Mouse (Mus musculus): ENCODE data around the gene Mrpl23.
A peak's percentile ranks its signal among the peaks of the same experiment; 100 is the strongest.

Gene Mrpl23

GRCm38 (mm10) chr7:142574826-142575351 lies 42.4 kb downstream of the Mrpl23 start:
- DNase-seq = no peak

GRCm38 (mm10) chr7:142575491-142575890 lies 43.0 kb downstream of the Mrpl23 start:
- no peak for DNase-seq

GRCm38 (mm10) chr7:142575971-142576370 lies 43.5 kb downstream of the Mrpl23 start:
- no peak for DNase-seq

- DNase-seq = no peak
Observed at GRCm38 (mm10) chr7:142576472-142577326, 44.2 kb downstream of the Mrpl23 start.

GRCm38 (mm10) chr7:142577806-142578423 lies 45.4 kb downstream of the Mrpl23 start:
- no peak for DNase-seq

GRCm38 (mm10) chr7:142579069-142579468 lies 46.6 kb downstream of the Mrpl23 start:
- no peak for DNase-seq

GRCm38 (mm10) chr7:142580121-142580879 lies 47.8 kb downstream of the Mrpl23 start:
- DNase-seq = peak; percentile 50

- DNase-seq = no peak
Observed at GRCm38 (mm10) chr7:142581186-142581585, 48.7 kb downstream of the Mrpl23 start.

GRCm38 (mm10) chr7:142581656-142582228 lies 49.3 kb downstream of the Mrpl23 start:
- peak; percentile 54 for DNase-seq

GRCm38 (mm10) chr7:142584882-142585281 lies 52.4 kb downstream of the Mrpl23 start:
- DNase-seq = no peak

- no peak for DNase-seq
Observed at GRCm38 (mm10) chr7:142585890-142586289, 53.4 kb downstream of the Mrpl23 start.

GRCm38 (mm10) chr7:142588282-142588941 lies 55.9 kb downstream of the Mrpl23 start:
- DNase-seq = no peak
